Mouse (Mus musculus): Measurements from ENCODE around the gene F13a1.

F13a1 gene

GRCm38 (mm10) chr13:37050126-37050525 lies at the start of gene F13a1:
Gene F13a1 (minus strand): TSS chr13:37050244.
- no peak for DNase-seq (ENCODE audit: low read depth)

GRCm38 (mm10) chr13:37091620-37092019 lies 41.6 kb upstream of the F13a1 start:
- no peak for DNase-seq (ENCODE audit: low read depth)

GRCm38 (mm10) chr13:37089104-37089503 lies 39.1 kb upstream of the F13a1 start:
- DNase-seq (ENCODE audit: low read depth), result no peak

GRCm38 (mm10) chr13:37081506-37082241 lies 31.6 kb upstream of the F13a1 start:
- DNase-seq (ENCODE audit: low read depth), result no peak

GRCm38 (mm10) chr13:37071390-37071789 lies 21.3 kb upstream of the F13a1 start:
- no peak for DNase-seq (ENCODE audit: low read depth)

- no peak for DNase-seq (ENCODE audit: low read depth)
These were observed 20.8 kb upstream of the F13a1 start for GRCm38 (mm10) chr13:37070824-37071223.

GRCm38 (mm10) chr13:37060810-37061209 lies 10.8 kb upstream of the F13a1 start:
- no peak for DNase-seq (ENCODE audit: low read depth)

GRCm38 (mm10) chr13:37056662-37057061 lies 6.6 kb upstream of the F13a1 start:
- peak; percentile 58 for DNase-seq (ENCODE audit: low read depth)

GRCm38 (mm10) chr13:37049631-37050030 lies 413 bp downstream of the F13a1 start:
- DNase-seq (ENCODE audit: low read depth), result no peak

- DNase-seq (ENCODE audit: low read depth), result no peak
These were observed 1.0 kb downstream of the F13a1 start for GRCm38 (mm10) chr13:37049018-37049417.

- DNase-seq (ENCODE audit: low read depth), result no peak
These were observed 5.0 kb downstream of the F13a1 start for GRCm38 (mm10) chr13:37045005-37045404.

GRCm38 (mm10) chr13:37034745-37035144 lies 15.3 kb downstream of the F13a1 start:
- DNase-seq (ENCODE audit: low read depth), result no peak

- DNase-seq (ENCODE audit: low read depth), result no peak
These were observed 24.0 kb downstream of the F13a1 start for GRCm38 (mm10) chr13:37025996-37026579.

- DNase-seq (ENCODE audit: low read depth), result no peak
These were observed 28.5 kb downstream of the F13a1 start for GRCm38 (mm10) chr13:37021575-37021974.

- DNase-seq (ENCODE audit: low read depth), result peak; percentile 8
These were observed 39.3 kb downstream of the F13a1 start for GRCm38 (mm10) chr13:37010771-37011170.

- no peak for DNase-seq (ENCODE audit: low read depth)
These were observed 43.8 kb downstream of the F13a1 start for GRCm38 (mm10) chr13:37006224-37006623.

GRCm38 (mm10) chr13:36999210-36999705 lies 50.8 kb downstream of the F13a1 start:
- no peak for DNase-seq (ENCODE audit: low read depth)

GRCm38 (mm10) chr13:36993593-36993992 lies 56.5 kb downstream of the F13a1 start:
- DNase-seq (ENCODE audit: low read depth), result no peak

- no peak for DNase-seq (ENCODE audit: low read depth)
These were observed 61.7 kb downstream of the F13a1 start for GRCm38 (mm10) chr13:36988392-36988791.

- DNase-seq (ENCODE audit: low read depth), result no peak
These were observed 77.0 kb downstream of the F13a1 start for GRCm38 (mm10) chr13:36973016-36973415.

- no peak for DNase-seq (ENCODE audit: low read depth)
These were observed 77.8 kb downstream of the F13a1 start for GRCm38 (mm10) chr13:36972226-36972625.

GRCm38 (mm10) chr13:36962926-36963325 lies 87.1 kb downstream of the F13a1 start:
- no peak for DNase-seq (ENCODE audit: low read depth)

GRCm38 (mm10) chr13:36958996-36959395 lies 91.0 kb downstream of the F13a1 start:
- DNase-seq (ENCODE audit: low read depth), result no peak

- DNase-seq (ENCODE audit: low read depth), result no peak
These were observed 95.1 kb downstream of the F13a1 start for GRCm38 (mm10) chr13:36954937-36955336.
